Mouse (Mus musculus) layer of hippocampus, postnatal 10 days (tissue): ENCODE results near the gene Snrpa. TPM values are rescaled to one million over a fixed set of nuclear protein-coding genes. Genes with fewer than 3 reads are reported as not detected.
A peak's percentile ranks its signal among the peaks of the same experiment; 100 is the strongest.
"Not testable (repeated sequence)": the region's sequence is repeated elsewhere in the genome, so short reads cannot be mapped to it uniquely, and the experiment has no call there.

ENCODE experiments used
- DNase-seq, 2 experiments: peaks; one replicate each; pipeline ENCODE4 v3.0.0; 2021; ENCODE audit warnings: low spot score in 2 of 2
- long read RNA-seq: library from polyadenylated mRNA; stranded (forward); transcript quantifications from one replicate; pipeline ENCODE4 v2.0.0, GENCODE M21; 2023
- total RNA-seq, 2 experiments: library from RNA; stranded (reverse); gene quantifications; 2 replicates each; pipeline ENCODE4 v1.2.3; 2021

The Snrpa gene
- 10 to 100 TPM; 78.9 to 87.5 TPM for total RNA-seq
- long read RNA-seq, transcript Snrpa-206 (6 exons, 1,288 nt), result minor isoform, 37 of 136 reads
- long read RNA-seq, transcript Snrpa-202 (7 exons, 1,336 nt), result minor isoform, 33 of 136 reads
- long read RNA-seq, transcript Snrpa-201 (7 exons, 1,365 nt), result major isoform, 51 of 136 reads
- long read RNA-seq, partial matches to known transcripts, result 8 of 136 reads
- long read RNA-seq, other reads (novel, unspliced or antisense), result 5 of 136 reads

GRCm38 (mm10) chr7:27195681-27196611 lies at the start of gene Snrpa, which contains the start of gene BC024978:
Snrpa (minus strand) TSS chr7:27196271.
BC024978 (plus strand) TSS chr7:27195781.
- peak; percentile 93 to 94 for DNase-seq

- DNase-seq, result not testable (repeated sequence)
Measured at GRCm38 (mm10) chr7:27244088-27244487, 48.0 kb upstream of the Snrpa start.

- DNase-seq, result no peak
Measured at GRCm38 (mm10) chr7:27243211-27243610, 47.1 kb upstream of the Snrpa start.

GRCm38 (mm10) chr7:27238568-27238967 lies 42.5 kb upstream of the Snrpa start:
- DNase-seq, result no peak

- DNase-seq, result no peak
Measured at GRCm38 (mm10) chr7:27237527-27237926, 41.5 kb upstream of the Snrpa start.

- no peak for DNase-seq
Measured at GRCm38 (mm10) chr7:27235726-27236125, 39.7 kb upstream of the Snrpa start.

GRCm38 (mm10) chr7:27233300-27233699 lies 37.2 kb upstream of the Snrpa start:
- no peak for DNase-seq

- peak; percentile 89 to 91 for DNase-seq
Measured at GRCm38 (mm10) chr7:27232781-27233281, 36.8 kb upstream of the Snrpa start, which contains the start of gene Coq8b. Coq8b (plus strand) TSS chr7:27233023.

- DNase-seq, result peak; percentile 56 to 60
Measured at GRCm38 (mm10) chr7:27231693-27232331, 35.7 kb upstream of the Snrpa start.

- DNase-seq, result no peak
Measured at GRCm38 (mm10) chr7:27230781-27231180, 34.7 kb upstream of the Snrpa start.

- DNase-seq, result no peak
Measured at GRCm38 (mm10) chr7:27228865-27229264, 32.8 kb upstream of the Snrpa start.

- DNase-seq, result peak; percentile 91 to 92
Measured at GRCm38 (mm10) chr7:27228281-27228821, 32.3 kb upstream of the Snrpa start, which contains the start of gene Itpkc. Itpkc (minus strand) TSS chr7:27228661.

GRCm38 (mm10) chr7:27227676-27228075 lies 31.6 kb upstream of the Snrpa start:
- no peak for DNase-seq

- no peak for DNase-seq
Measured at GRCm38 (mm10) chr7:27227276-27227675, 31.2 kb upstream of the Snrpa start.

GRCm38 (mm10) chr7:27224877-27225575 lies 29.0 kb upstream of the Snrpa start:
- peak in 1 of 2 experiments; percentile 30 for DNase-seq

GRCm38 (mm10) chr7:27222538-27222937 lies 26.5 kb upstream of the Snrpa start:
- no peak for DNase-seq

GRCm38 (mm10) chr7:27221939-27222338 lies 25.9 kb upstream of the Snrpa start:
- no peak for DNase-seq

- no peak for DNase-seq
Measured at GRCm38 (mm10) chr7:27219937-27220336, 23.9 kb upstream of the Snrpa start.

GRCm38 (mm10) chr7:27218586-27218985 lies 22.5 kb upstream of the Snrpa start:
- DNase-seq, result no peak

GRCm38 (mm10) chr7:27212626-27213025 lies 16.6 kb upstream of the Snrpa start:
- DNase-seq, result no peak
